Mouse (Mus musculus) ES-E14 (cell line): Measurements from ENCODE around the gene Lias. TPM values are rescaled to one million over a fixed set of nuclear protein-coding genes. Genes with fewer than 3 reads are reported as not detected.

ENCODE experiments used
- DNase-seq: peaks from one replicate; pipeline ENCODE4 v3.0.0-alpha.2; 2013; ENCODE audit warnings: low read depth, low spot score
- H3K27ac ChIP-seq: 2 replicates; pipeline ENCODE4 v1.5.1; 2012; ENCODE audit warnings: low read depth, mild to moderate bottlenecking, low read length, moderate library complexity, mixed read lengths; ENCODE audit not compliant: poor library complexity, insufficient read depth, severe bottlenecking
- H3K36me3 ChIP-seq: 2 replicates; pipeline ENCODE4 v1.6.1; 2012; ENCODE audit warnings: mild to moderate bottlenecking, low read length, moderate library complexity, mixed read lengths; ENCODE audit not compliant: control insufficient read depth, poor library complexity, insufficient read depth, severe bottlenecking
- H3K4me1 ChIP-seq, 2 experiments: fragments of 150-350 bp in 1 of 2; sonication (generic) in 1 of 2; 2 replicates each; pipeline ENCODE4 v1.6.1; 2012; ENCODE audit warnings: low read length in 2 of 2, mild to moderate bottlenecking in 1 of 2, mixed read lengths in 1 of 2; ENCODE audit not compliant: control insufficient read depth in 2 of 2, insufficient read depth in 2 of 2, poor library complexity in 1 of 2
- H3K4me3 ChIP-seq, 2 experiments: fragments of 150-350 bp in 1 of 2; sonication (generic) in 1 of 2; 2 replicates each; pipeline ENCODE4 v1.5.1; 2012; ENCODE audit warnings: low read length in 2 of 2, low read depth in 1 of 2, mild to moderate bottlenecking in 1 of 2, mixed read lengths in 1 of 2; ENCODE audit not compliant: insufficient read depth in 1 of 2, poor library complexity in 1 of 2, severe bottlenecking in 1 of 2
- H3K9ac ChIP-seq: 2 replicates; pipeline ENCODE4 v1.6.1; 2012; ENCODE audit warnings: low read depth, mild to moderate bottlenecking, low read length, mixed read lengths; ENCODE audit not compliant: poor library complexity, insufficient read depth, severe bottlenecking
- H3K9me3 ChIP-seq: fragments of 150-350 bp; sonication (generic); 2 replicates; pipeline ENCODE4 v1.6.1; 2012; ENCODE audit warnings: low read depth, mild to moderate bottlenecking, low read length; ENCODE audit not compliant: control insufficient read depth, insufficient read depth
- CHD2 ChIP-seq: IDR thresholded peaks from 2 replicates; pipeline ENCODE4 v1.6.1; 2014; ENCODE audit warnings: mild to moderate bottlenecking, low read depth, low read length, inconsistent platforms
- HCFC1 ChIP-seq: IDR thresholded peaks from 2 replicates; pipeline ENCODE4 v1.6.1; 2012; ENCODE audit warnings: low read length, inconsistent platforms, borderline replicate concordance; ENCODE audit not compliant: insufficient read depth
- MAFK ChIP-seq: IDR thresholded peaks from 2 replicates; pipeline ENCODE4 v1.6.1; 2014; ENCODE audit warnings: mild to moderate bottlenecking, low read depth, low read length, inconsistent platforms; ENCODE audit not compliant: insufficient read depth
- ZC3H11A ChIP-seq: IDR thresholded peaks from 2 replicates; pipeline ENCODE4 v1.6.1; 2012; ENCODE audit warnings: low read depth, mild to moderate bottlenecking, inconsistent platforms, low read length, borderline replicate concordance
- ZNF384 ChIP-seq: IDR thresholded peaks from 2 replicates; pipeline ENCODE4 v1.6.1; 2012; ENCODE audit warnings: low read depth, low read length, inconsistent platforms
- in situ Hi-C, 2 experiments: fragments of 600-800 bp; cut with MboI; formaldehyde crosslinking; loops; one replicate each; pipeline ENCODE4 v1.15.1; 2025; ENCODE audit warnings: low sequenced_read_pairs in 2 of 2, inconsistent platforms in 1 of 2; ENCODE audit not compliant: unreplicated experiment in 2 of 2
- total RNA-seq: library from RNA; depleted of rRNA; stranded (reverse); fragments of 300-350 nt; gene quantifications from 2 replicates; pipeline ENCODE4 v1.2.3, GENCODE M21; 2012

Lias gene
- total RNA-seq, 1 experiment = 52.8 TPM

DNA sequence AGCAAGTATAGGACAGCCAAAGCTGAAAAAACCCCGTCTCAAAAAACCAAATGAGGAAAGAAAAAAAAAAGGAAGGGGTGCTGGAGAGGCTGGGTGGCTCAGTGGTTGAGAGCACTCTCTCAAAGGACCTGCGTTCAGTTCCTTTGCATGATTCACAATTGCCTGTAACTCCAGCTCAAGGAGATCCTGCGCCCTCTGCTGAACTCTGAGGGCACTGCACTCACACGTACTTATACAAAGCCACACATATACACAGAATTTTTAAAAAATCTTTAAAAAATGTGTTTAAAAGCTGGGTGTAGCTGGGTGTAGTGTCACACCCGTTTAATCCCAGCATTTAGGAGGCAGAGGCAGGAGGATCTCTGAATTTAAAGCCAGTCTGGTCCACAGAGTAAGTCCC is 36.3 kb upstream of the Lias start:
- in situ Hi-C loops = no loop called here
- Histone ChIP-seq H3K27ac (no peak overlapping the region), H3K36me3 (no peaks in the 10 kb centered on the region), H3K4me1 (peaks cover 0 to 4% of the 10 kb centered on the region in 2 experiments; a peak in 1 of 4 replicates), H3K9ac (no peak overlapping the region), H3K4me3 (no peak overlapping the region), H3K9me3 (no peaks in the 10 kb centered on the region)
- DNase-seq = peak; percentile 60
- TF ChIP-seq ZC3H11A (no peak), HCFC1 (no peak), ZNF384 (no peak), MAFK (no peak), CHD2 (no peak)

DNA sequence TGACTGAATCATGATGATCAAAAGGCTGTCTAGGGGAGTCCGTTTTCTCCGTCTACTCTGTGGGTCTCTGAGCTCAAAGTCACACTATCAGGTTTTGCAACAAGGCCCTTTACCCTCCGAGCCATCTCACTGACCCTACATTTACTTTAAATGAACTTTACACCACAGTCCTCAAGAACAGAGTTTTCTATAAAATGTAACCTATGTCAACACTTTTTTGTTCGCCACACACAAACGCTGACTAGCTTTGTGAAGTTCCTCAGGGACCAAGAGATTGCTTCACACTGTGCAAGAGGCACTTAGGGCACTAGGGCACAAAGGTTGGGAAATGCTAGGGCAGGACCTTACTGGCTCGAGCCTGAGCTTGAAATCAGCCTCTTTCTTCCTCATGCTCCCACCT is 34.4 kb upstream of the Lias start:
- Histone ChIP-seq H3K9ac (no peak overlapping the region), H3K4me1 (peaks cover 0 to 4% of the 10 kb centered on the region in 2 experiments; a peak in 1 of 4 replicates), H3K9me3 (no peaks in the 10 kb centered on the region), H3K36me3 (no peaks in the 10 kb centered on the region), H3K27ac (no peak overlapping the region), H3K4me3 (no peak overlapping the region)
- TF ChIP-seq CHD2 = no peak
- no peak for TF ChIP-seq MAFK
- no peak for TF ChIP-seq HCFC1
- no peak for TF ChIP-seq ZC3H11A
- TF ChIP-seq ZNF384 = no peak
- in situ Hi-C loops = no loop called here
- no peak for DNase-seq

DNA sequence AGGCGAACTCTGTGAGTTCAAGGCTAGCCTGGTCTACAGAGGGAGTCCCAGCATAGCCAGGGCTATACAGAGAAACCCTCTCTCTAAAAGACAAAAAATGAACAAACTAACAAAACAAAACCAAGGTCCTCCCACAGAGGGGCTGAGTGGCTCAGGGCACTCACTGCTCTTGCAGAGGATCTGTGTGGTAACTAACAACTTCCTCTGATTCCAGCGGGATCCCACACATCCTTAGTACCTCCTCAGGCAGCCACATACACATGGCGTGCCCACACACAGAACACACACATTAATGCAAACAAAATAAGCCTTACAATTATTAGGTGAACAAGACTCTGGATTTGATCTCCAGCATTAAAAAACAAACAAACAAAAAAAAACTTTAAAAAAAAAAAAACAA is 33.5 kb upstream of the Lias start:
- H3K9ac ChIP-seq = no peak overlapping the region
- no peak overlapping the region for H3K4me3 ChIP-seq
- no peak overlapping the region for H3K27ac ChIP-seq
- no peaks in the 10 kb centered on the region for H3K9me3 ChIP-seq
- no peaks in the 10 kb centered on the region for H3K36me3 ChIP-seq
- no peak for TF ChIP-seq CHD2
- no peak for TF ChIP-seq ZC3H11A
- TF ChIP-seq ZNF384 = no peak
- no peak for TF ChIP-seq HCFC1
- no peak for TF ChIP-seq MAFK
- peaks cover 0 to 4% of the 10 kb centered on the region in 2 experiments; a peak in 1 of 4 replicates for H3K4me1 ChIP-seq
- in situ Hi-C loops = no loop called here
- DNase-seq = no peak

DNA sequence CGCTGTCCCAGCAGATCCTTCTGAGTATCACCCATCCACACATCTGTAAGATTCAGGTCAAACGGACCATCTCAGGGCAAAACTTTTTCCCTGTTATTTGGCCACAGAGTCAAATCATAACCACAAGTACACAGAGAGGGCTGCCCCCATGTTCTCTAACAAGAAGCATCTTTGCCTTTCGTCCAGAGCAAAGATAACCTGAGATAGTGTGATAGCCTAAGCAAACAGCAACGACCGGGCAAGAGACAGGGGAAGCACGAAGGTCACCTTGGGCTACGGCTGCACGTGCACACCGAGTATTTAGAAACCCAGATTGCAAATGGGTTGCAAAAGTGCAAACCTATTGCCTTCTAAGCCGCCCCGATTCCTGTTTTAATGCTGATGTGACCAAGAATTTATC is 23.5 kb upstream of the Lias start:
- no peak for DNase-seq
- Histone ChIP-seq H3K9me3 (no peaks in the 10 kb centered on the region), H3K27ac (no peak overlapping the region), H3K9ac (no peak overlapping the region), H3K4me1 (peaks cover 3 to 6% of the 10 kb centered on the region in 2 experiments), H3K4me3 (no peak overlapping the region), H3K36me3 (no peaks in the 10 kb centered on the region)
- in situ Hi-C loops = no loop called here
- TF ChIP-seq CHD2 (no peak), ZC3H11A (no peak), HCFC1 (no peak), MAFK (no peak), ZNF384 (no peak)

DNA sequence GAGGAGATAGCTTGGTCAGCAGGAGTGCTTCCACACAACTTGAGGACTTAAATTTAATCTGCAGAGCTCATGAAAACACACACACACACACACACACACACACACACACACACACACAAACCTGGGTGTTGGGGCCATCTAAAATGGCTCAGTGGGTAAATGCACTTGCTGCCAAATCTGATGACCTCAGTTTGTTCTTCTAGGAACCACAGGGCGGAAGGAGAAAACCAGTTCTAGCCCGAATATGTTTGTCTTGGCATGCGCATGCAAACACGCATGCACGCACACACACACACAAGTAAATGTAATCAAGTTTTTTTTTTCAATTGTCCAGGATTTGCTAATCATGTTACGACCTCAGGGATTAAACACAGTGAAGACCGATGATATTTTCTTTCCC is 19.7 kb upstream of the Lias start:
- H3K36me3 ChIP-seq = no peaks in the 10 kb centered on the region
- 0 out of 4 replicates have a peak overlapping the region, but pooled peaks of 1 of the 2 experiments have one; percentile 8 for H3K4me3 ChIP-seq
- in situ Hi-C loops = no loop called here
- no peak for DNase-seq
- no peak overlapping the region for H3K27ac ChIP-seq
- TF ChIP-seq ZNF384 (no peak), HCFC1 (no peak), ZC3H11A (no peak), CHD2 (no peak), MAFK (no peak)
- no peak overlapping the region for H3K9ac ChIP-seq
- peaks cover 3 to 6% of the 10 kb centered on the region in 2 experiments for H3K4me1 ChIP-seq
- H3K9me3 ChIP-seq = no peaks in the 10 kb centered on the region
